17 mouse cellular contexts compared by ENCODE assay signal in the genomic region with DNA sequence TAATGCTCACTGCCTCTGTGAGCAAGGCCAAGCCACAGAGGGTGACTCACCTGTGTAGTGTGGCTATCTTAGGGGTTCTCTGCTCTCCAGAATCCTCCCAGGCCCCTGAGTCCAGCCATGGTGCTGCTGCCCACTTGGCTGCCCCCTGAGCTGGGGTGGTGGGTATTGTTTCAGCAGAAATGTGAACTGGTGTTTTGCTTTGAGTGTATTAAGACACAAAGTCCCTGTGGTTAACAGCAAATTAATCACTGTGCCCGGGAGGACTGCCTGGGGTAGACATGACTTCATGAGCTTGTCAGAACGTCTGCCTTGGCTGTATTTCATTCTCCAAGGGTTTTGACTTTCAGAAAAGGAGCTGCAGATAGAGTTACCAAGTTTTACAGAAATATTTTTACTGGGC. TPM values are rescaled to one million over a fixed set of nuclear protein-coding genes. Genes with fewer than 3 reads are reported as not detected.
A peak's percentile ranks its signal among the peaks of the same experiment; 100 is the strongest.
DNase-seq lines count a peak whose midpoint lies in the region; ATAC-seq and TF ChIP-seq lines count a peak whose summit lies in the region.
"Had no signal": no experiment of that assay in that cellular context is flagged by ENCODE, and none has a peak within 500 bp of the region (broad histone marks: within the 10 kb centered on the region; RNA-seq: fewer than 3 reads in every experiment).

No protein-coding gene starts in this region.

- 0 out of 2 replicates have a peak overlapping the region, but pooled peaks have one; percentile 57 for H3K27ac ChIP-seq in intestine, embryonic 14.5 days (ENCODE audit: low read depth)
- H3K27ac ChIP-seq in intestine, postnatal 0 days (ENCODE audit: low read depth, low read length): no peak overlapping the region
- H3K27ac ChIP-seq in lung, postnatal 0 days (ENCODE audit: low read length): peak overlapping the region; percentile 85
- H3K27ac ChIP-seq: heart, embryonic 10.5 days; hindbrain, embryonic 13.5 days; layer of hippocampus, adult 2 months; midbrain, embryonic 15.5 days had no signal

- H3K9me3 ChIP-seq in intestine, embryonic 14.5 days (ENCODE audit: control insufficient read depth, low read length): no peaks in the 10 kb centered on the region
- H3K9me3 ChIP-seq in intestine, postnatal 0 days (ENCODE audit: control insufficient read depth): no peaks in the 10 kb centered on the region
- H3K9me3 ChIP-seq in lung, postnatal 0 days (ENCODE audit: low read length): no peaks in the 10 kb centered on the region
- H3K9me3 ChIP-seq: heart, embryonic 10.5 days; hindbrain, embryonic 13.5 days; midbrain, embryonic 15.5 days had no signal

- H3K27me3 ChIP-seq in intestine, embryonic 14.5 days (replicated peaks; ENCODE audit: control insufficient read depth, insufficient read depth, low read length): no peaks in the 10 kb centered on the region
- no peaks in the 10 kb centered on the region for H3K27me3 ChIP-seq in intestine, postnatal 0 days (replicated peaks; ENCODE audit: control insufficient read depth, insufficient read depth, low read length)
- no peaks in the 10 kb centered on the region for H3K27me3 ChIP-seq in lung, postnatal 0 days (replicated peaks; ENCODE audit: insufficient read depth, low read length)
- H3K27me3 ChIP-seq: hindbrain, embryonic 13.5 days; midbrain, embryonic 15.5 days had no signal

- H3K4me3 ChIP-seq in intestine, embryonic 14.5 days (ENCODE audit: low read depth, low read length): no peak overlapping the region
- no peak overlapping the region for H3K4me3 ChIP-seq in intestine, postnatal 0 days (ENCODE audit: low read depth, low read length)
- H3K4me3 ChIP-seq in lung, postnatal 0 days (ENCODE audit: low read depth, low read length): no peak overlapping the region
- H3K4me3 ChIP-seq: heart, embryonic 10.5 days; hindbrain, embryonic 13.5 days; layer of hippocampus, adult 2 months; midbrain, embryonic 15.5 days had no signal

- no peak for ATAC-seq in intestine, embryonic 14.5 days (replicated peaks; ENCODE audit: low FRiP score, low TSS enrichment, low read depth)
- no peak for ATAC-seq in intestine, postnatal 0 days
- ATAC-seq in lung, postnatal 0 days: no peak
- ATAC-seq: midbrain, embryonic 15.5 days had no signal

- H3K4me2 ChIP-seq in intestine, embryonic 14.5 days (ENCODE audit: low read length): no peak overlapping the region
- no peak overlapping the region for H3K4me2 ChIP-seq in intestine, postnatal 0 days (replicated peaks; ENCODE audit: low read depth)
- no peak overlapping the region for H3K4me2 ChIP-seq in lung, postnatal 0 days (replicated peaks; ENCODE audit: low read depth, low read length)
- H3K4me2 ChIP-seq: hindbrain, embryonic 13.5 days; liver, embryonic 11.5 days; midbrain, embryonic 15.5 days had no signal

- H3K9ac ChIP-seq in intestine, embryonic 14.5 days (ENCODE audit: low read length): no peak overlapping the region
- no peak overlapping the region for H3K9ac ChIP-seq in intestine, postnatal 0 days (ENCODE audit: low read depth, low read length)
- H3K9ac ChIP-seq in lung, postnatal 0 days (replicated peaks; ENCODE audit: low read depth): no peak overlapping the region
- H3K9ac ChIP-seq: hindbrain, embryonic 13.5 days; midbrain, embryonic 15.5 days had no signal

- DNase-seq in adrenal gland, adult (ENCODE audit: inconsistent age in 2 of 2, low spot score in 1 of 2): peak; percentile 64 to 79
- DNase-seq in adrenal gland, adult 8-10 months: no peak
- DNase-seq in intestine, embryonic 14.5 days (ENCODE audit: low spot score): no peak
- no peak for DNase-seq in lung, postnatal 0 days (ENCODE audit: low spot score)
- DNase-seq in lung, postnatal 36 days: no peak
- no peak for DNase-seq in cerebellum, postnatal 36 days
- DNase-seq in urinary bladder, postnatal 4 days (ENCODE audit: low spot score in 2 of 2): no peak
- DNase-seq: cerebellum, adult 9-11 months; embryo, embryonic 11 days; gastrocnemius, postnatal 14 days; kidney, adult 8-10 months had no signal

- peaks cover 25% of the 10 kb centered on the region; the same call in 1 of the 2 replicates for H3K4me1 ChIP-seq in intestine, embryonic 14.5 days (replicated peaks; ENCODE audit: control insufficient read depth, insufficient read depth, low read length)
- H3K4me1 ChIP-seq in intestine, postnatal 0 days (replicated peaks; ENCODE audit: control insufficient read depth, insufficient read depth, low read length): no peaks in the 10 kb centered on the region
- H3K4me1 ChIP-seq in lung, postnatal 0 days (ENCODE audit: insufficient read depth, low read depth, low read length): peaks cover 6% of the 10 kb centered on the region

- no peaks in the 10 kb centered on the region for H3K36me3 ChIP-seq in intestine, embryonic 14.5 days (ENCODE audit: control insufficient read depth, insufficient read depth, low read length)
- H3K36me3 ChIP-seq in intestine, postnatal 0 days (ENCODE audit: control insufficient read depth, insufficient read depth): no peaks in the 10 kb centered on the region
- no peaks in the 10 kb centered on the region for H3K36me3 ChIP-seq in lung, postnatal 0 days (ENCODE audit: insufficient read depth, low read length)
- H3K36me3 ChIP-seq: hindbrain, embryonic 13.5 days; midbrain, embryonic 15.5 days had no signal

- no peak for TF ChIP-seq EP300 in lung, postnatal 0 days (IDR thresholded peaks at IDR 0.05)

- TF ChIP-seq CTCF in intestine, postnatal 0 days (IDR thresholded peaks at IDR 0.05; ENCODE audit: low read depth): no peak
- no peak for TF ChIP-seq CTCF in lung, postnatal 0 days (IDR thresholded peaks at IDR 0.05)

- WGBS in intestine, embryonic 14.5 days: 44% methylated on average over 2 of the region's 2 CpGs
- WGBS in intestine, postnatal 0 days: 65% methylated on average over 2 of the region's 2 CpGs
- 51% methylated on average over 2 of the region's 2 CpGs for WGBS in lung, postnatal 0 days

RNA-seq across cellular contexts. Expression of a gene that starts 15.9 kb away (rescaled TPM):
- total RNA-seq in adrenal gland, adult 8-10 months (2022): 10 to 100 TPM; 38.0 to 56.5 (median 46.5) TPM
- polyA plus RNA-seq in intestine, embryonic 14.5 days (2014; fragmentation: Nextera tagmentation; extraction: Ambion mirVana): 33.6 and 35.8 TPM in 2 replicates
- polyA plus RNA-seq in intestine, postnatal 0 days (2015; fragmentation: Nextera tagmentation; extraction: Ambion mirVana): 24.5 and 26.2 TPM in 2 replicates
- polyA plus RNA-seq in lung, postnatal 0 days (2015; fragmentation: Nextera tagmentation; extraction: Ambion mirVana): 113 and 123 TPM in 2 replicates

Comparison
In these comparisons a context has a peak if more than half of its experiments do, and no peak if none do; other contexts are left out.
1. DNase-seq: peak in adrenal gland, adult (2 of 2); none in adrenal gland, adult 8-10 months (single experiment), intestine, embryonic 14.5 days (single experiment), lung, postnatal 0 days (single experiment), lung, postnatal 36 days (single experiment), cerebellum, postnatal 36 days (0 of 2) and urinary bladder, postnatal 4 days (0 of 2).